Mouse (Mus musculus) telencephalon, adult 2 months (tissue): ENCODE results near the gene Ndufaf2.

Source experiments
- DNase-seq: peaks from one replicate; pipeline ENCODE4 v3.0.0-alpha.2; 2011; ENCODE audit warnings: low read depth, low spot score

The Ndufaf2 gene

GRCm38 (mm10) chr13:108158465-108159240, at the start of gene Ndufaf2, which contains the start of gene Ercc8:
TSS of gene Ndufaf2 (minus strand) at chr13:108158623.
TSS of gene Ercc8 (plus strand) at chr13:108158731.
- peak; percentile 89 for DNase-seq

- no peak for DNase-seq
Measured at GRCm38 (mm10) chr13:108208090-108208489, 49.7 kb upstream of the Ndufaf2 start.

DNA sequence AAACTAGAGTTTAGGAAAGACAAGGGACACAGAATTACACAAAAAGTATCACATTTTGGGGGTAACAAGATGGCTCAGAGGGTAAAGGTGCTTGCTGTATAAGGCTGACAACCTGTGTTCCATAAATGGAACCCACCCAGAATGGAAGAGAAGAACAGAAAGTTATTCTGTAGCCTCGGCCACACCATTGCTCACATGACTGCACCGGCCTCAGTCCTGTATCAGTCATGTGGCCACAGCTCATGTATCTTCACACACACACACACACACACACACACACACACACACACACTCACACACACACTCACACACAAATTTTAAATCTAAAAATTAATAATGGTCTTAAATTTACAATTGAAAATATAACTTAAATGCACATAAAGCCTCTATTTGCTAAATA, 49.0 kb upstream of the Ndufaf2 start:
- DNase-seq, result no peak

- no peak for DNase-seq
Measured at GRCm38 (mm10) chr13:108204857-108205256, 46.4 kb upstream of the Ndufaf2 start.

DNA sequence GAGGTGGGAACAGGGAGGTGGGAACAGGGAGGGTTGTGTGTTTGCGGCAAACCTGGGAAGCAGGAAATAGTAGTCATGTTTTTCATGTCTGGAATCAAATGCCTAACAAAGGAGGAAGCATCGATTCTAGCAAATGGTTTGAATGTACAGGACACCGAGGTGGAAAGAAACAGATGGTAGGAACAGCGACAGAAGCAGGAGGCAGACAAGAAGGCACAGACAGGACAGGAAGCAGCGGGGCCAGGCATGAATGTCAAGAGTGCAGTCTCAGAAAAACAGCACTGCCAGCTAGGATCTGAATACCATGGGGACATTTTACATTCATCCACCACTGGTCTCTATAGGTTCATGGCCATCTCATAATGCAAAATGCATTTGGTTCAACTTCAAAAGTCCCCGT, 37.1 kb upstream of the Ndufaf2 start:
- DNase-seq, result no peak

GRCm38 (mm10) chr13:108191074-108191720, 32.8 kb upstream of the Ndufaf2 start:
- peak; percentile 50 for DNase-seq

DNA sequence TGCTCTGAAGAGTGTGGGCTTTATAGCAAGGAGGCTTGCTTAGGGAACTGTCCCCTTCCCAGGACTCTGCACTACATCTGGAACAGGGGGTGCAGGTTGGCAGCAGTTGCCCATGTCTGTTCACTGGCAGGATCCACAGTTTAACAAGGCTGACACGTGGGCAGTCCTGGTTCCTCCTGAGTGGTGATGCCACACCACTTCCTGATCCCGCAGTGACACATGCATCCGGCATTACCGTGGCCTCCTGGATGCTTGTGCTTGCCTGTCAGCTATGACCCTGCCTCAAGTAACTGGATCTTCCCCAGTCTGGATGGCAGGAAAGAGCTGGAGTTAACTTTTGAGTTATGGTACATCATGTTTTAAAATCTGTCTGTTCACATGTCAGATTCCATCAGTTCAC, 29.6 kb upstream of the Ndufaf2 start:
- DNase-seq, result no peak

DNA sequence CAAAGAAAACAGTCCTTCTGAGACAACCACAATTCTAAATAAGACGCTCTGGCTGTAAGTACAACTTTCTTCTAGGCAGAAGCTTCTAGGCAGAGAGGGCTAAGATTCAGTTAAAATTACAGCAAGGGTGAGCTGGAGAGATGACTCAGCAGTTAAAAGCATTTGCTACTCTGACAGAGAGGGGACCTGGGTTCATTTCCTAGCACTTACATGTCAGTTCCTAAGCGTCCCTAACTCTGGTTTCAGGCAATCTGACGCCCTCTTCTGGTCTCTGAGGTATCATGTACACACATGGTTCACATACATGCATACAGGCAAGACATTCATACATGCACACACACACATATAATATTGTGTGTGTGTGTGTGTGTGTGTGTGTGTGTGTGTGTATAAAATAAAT, 27.1 kb upstream of the Ndufaf2 start:
- no peak for DNase-seq

- no peak for DNase-seq
Measured at GRCm38 (mm10) chr13:108184743-108185255, 26.4 kb upstream of the Ndufaf2 start.

- no peak for DNase-seq
Measured at GRCm38 (mm10) chr13:108180821-108181220, 22.4 kb upstream of the Ndufaf2 start.

- no peak for DNase-seq
Measured at GRCm38 (mm10) chr13:108179618-108180017, 21.2 kb upstream of the Ndufaf2 start.

- DNase-seq, result no peak
Measured at GRCm38 (mm10) chr13:108170511-108170910, 12.1 kb upstream of the Ndufaf2 start.

DNA sequence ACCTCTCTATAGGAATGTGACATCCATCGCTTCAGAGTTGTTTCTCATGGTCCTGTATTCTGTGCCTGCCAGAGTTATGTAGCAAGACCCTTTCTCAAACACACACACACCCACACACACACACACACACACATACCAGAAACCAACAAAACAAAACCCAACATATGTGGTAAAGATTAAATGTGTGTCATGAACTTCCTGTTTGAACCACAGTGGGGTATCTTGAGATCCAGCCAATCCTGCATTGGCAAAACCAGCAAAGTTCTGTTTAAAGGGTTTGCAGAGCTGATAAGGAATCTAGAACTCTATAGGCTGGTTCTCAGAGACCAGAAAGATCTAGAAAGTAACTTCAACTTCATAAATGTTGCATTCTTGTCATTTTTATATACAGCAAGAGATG, 11.6 kb upstream of the Ndufaf2 start:
- no peak for DNase-seq

- DNase-seq, result no peak
Measured at GRCm38 (mm10) chr13:108164621-108165020, 6.2 kb upstream of the Ndufaf2 start.

DNA sequence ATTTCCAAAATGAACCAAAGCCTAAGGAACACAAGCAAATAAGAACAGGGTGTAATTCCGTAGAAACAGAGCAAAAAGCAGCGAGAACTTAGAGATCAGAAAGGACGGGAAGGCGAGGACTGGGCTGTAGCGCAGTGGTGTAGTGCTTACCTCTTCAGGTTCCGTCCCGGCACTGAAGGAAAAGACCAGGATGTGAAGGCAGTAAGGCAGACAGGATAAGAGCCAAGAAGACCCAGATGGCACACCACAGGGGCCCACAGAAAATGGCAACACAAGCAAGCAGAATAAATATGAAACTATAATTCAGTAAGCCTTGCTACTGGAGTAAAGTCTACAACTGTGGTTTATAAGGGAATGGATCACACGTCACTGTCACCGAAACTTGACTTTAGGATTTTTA, 5.5 kb upstream of the Ndufaf2 start:
- DNase-seq, result no peak

DNA sequence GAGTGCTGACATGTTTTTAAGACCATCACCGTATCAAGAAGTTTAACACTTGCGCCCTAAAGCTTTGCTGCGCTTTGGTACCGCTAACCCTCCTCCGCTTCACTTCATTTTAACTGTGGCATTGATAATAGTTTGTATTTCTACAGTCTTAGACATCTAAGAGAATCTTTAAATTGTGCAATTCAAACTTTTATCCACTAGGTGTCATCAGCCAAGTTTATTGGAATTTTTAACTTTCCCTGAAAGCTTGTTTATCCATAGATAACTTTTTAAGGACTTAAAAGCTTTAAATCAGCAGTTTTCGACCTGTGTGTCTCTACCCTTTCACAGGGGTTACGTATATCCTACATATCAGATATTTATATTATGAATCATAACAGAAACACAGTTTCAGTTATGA, 1.5 kb upstream of the Ndufaf2 start:
- peak; percentile 13 for DNase-seq

GRCm38 (mm10) chr13:108159241-108159575, 785 bp upstream of the Ndufaf2 start:
- no peak for DNase-seq

GRCm38 (mm10) chr13:108157732-108158464, 525 bp downstream of the Ndufaf2 start:
- no peak for DNase-seq

DNA sequence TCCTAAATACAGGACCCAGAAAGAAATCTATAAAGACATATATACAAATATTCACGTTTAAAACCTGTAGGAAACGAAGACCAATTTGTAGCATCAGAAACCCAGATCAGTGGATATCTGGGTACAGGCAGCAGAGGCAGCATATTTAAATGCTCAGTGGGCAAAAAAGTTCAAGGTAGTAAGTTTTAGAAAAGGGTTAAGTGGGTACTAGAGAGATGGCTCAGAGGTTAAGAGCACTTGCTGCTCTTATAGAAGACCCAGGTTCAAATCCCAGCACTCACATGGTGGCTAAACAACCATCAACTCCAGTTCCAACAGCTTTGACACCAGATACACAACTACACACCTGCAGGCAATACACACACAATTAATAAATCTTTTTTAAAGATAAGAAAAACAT, 1.3 kb downstream of the Ndufaf2 start:
- DNase-seq, result no peak

GRCm38 (mm10) chr13:108152650-108153372, 5.6 kb downstream of the Ndufaf2 start:
- peak; percentile 61 for DNase-seq

GRCm38 (mm10) chr13:108151782-108152181, 6.6 kb downstream of the Ndufaf2 start:
- DNase-seq, result no peak

DNA sequence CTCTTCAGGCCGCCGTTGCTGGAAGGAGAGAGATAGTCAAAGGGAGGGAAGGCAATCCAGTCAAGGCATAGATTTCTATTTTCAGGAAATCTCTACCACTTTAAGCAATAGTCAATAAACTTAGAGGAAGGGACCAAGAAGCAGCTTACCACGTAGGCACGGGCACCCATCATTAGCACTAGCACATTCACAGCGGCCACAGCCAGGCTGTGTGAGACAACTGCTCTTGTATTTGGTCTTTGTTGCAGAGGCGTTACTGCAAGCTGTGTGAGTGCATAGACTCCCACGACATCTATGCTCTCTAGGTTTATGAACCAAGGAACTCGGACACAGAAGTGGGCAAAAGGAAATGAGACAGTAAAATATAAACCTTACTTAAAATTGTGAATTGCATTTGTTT, 14.3 kb downstream of the Ndufaf2 start:
- no peak for DNase-seq
